Mouse (Mus musculus) olfactory bulb, adult 2 months (tissue): ENCODE measurements around the gene Lyg2. TPM values are rescaled to one million over a fixed set of nuclear protein-coding genes. Genes with fewer than 3 reads are reported as not detected.
A peak's percentile ranks its signal among the peaks of the same experiment; 100 is the strongest.

Experiments
- H3K27ac ChIP-seq: fragments of 200-500 bp; 2 replicates; pipeline ENCODE4 v1.5.1; 2012; ENCODE audit warnings: low read depth, low read length; ENCODE audit not compliant: insufficient read depth
- H3K4me1 ChIP-seq: fragments of 200-500 bp; 2 replicates; pipeline ENCODE4 v1.6.1; 2012; ENCODE audit warnings: low read length; ENCODE audit not compliant: control insufficient read depth, insufficient read depth
- H3K4me3 ChIP-seq: fragments of 200-500 bp; 2 replicates; pipeline ENCODE4 v1.5.1; 2012; ENCODE audit warnings: mild to moderate bottlenecking, low read depth, low read length, moderate library complexity; ENCODE audit not compliant: insufficient read depth
- CTCF ChIP-seq: fragments of 200-500 bp; IDR thresholded peaks from 2 replicates; pipeline ENCODE4 v1.5.1; 2012; ENCODE audit warnings: low read depth, mild to moderate bottlenecking, low read length, moderate library complexity; ENCODE audit not compliant: insufficient read depth
- POLR2A ChIP-seq: fragments of 200-500 bp; IDR thresholded peaks from 2 replicates; pipeline ENCODE4 v1.6.1; 2012; ENCODE audit warnings: mild to moderate bottlenecking, low read depth, low read length, moderate library complexity; ENCODE audit not compliant: insufficient read depth
- WGBS: fragments of 180-500 bp; shearing (Covaris S2); methylation state at CpG from one replicate; pipeline ENCODE4 v1.1.7; 2018; 5-methylcytosine and 5-hydroxymethylcytosine counted together
- polyA plus RNA-seq: library from polyadenylated mRNA; stranded (reverse); fragments of >200 nt; gene quantifications from 2 replicates; pipeline ENCODE4 v1.2.4, GENCODE M21; 2012; ENCODE audit warnings: low replicate concordance; ENCODE audit not compliant: missing spikeins, insufficient read depth, insufficient read length

The Lyg2 gene
- polyA plus RNA-seq, 1 experiment, result not detected

DNA sequence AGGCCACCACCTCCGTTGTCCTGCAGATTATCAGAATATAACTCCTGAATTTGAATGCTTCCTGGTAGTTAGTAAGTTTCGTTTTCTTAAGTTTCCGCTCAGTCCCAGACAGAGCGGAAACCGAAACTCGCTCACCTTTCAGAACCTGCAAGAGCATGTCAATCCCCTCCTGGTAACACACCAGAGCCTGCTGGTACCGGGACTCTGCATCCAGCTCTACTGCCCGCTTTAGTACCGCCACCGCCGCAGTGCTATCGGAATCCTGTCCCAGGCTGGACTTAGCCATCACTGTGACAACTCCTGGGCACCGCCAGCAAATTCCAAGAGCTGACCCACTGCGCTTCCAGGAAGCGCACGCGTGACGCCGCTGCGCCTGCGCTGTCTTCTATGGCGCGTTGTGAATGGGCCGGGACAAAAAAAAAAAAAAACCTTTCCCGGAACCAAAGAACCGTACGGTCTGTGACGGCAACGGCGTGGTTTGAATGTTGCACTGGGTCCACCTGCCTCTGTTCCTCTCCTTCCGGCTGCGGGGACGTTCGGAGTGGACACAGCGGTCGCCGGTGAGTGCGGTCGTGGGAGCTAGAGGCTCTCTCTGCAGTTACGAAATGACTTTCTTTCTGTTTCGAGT, 26.2 kb downstream of the Lyg2 start, which contains the start of the genes Mitd1 and Mrpl30:
TSS of gene Mitd1 (minus strand) at position 387 of the 628 bp plus-strand sequence.
TSS of gene Mrpl30 (plus strand) at position 453 of the 628 bp plus-strand sequence.
- Histone ChIP-seq H3K4me3 (peak within 1 kb of the TSS; percentile 92), H3K4me1 (no peaks in the 10 kb centered on the region), H3K27ac (peak within 1 kb of the TSS; percentile 67; the same call in 1 of the 2 replicates)
- TF ChIP-seq CTCF, result no peak
- peak; percentile 77 for TF ChIP-seq POLR2A
- WGBS, result under 1% methylated on average over 41 of the region's 41 CpGs

DNA sequence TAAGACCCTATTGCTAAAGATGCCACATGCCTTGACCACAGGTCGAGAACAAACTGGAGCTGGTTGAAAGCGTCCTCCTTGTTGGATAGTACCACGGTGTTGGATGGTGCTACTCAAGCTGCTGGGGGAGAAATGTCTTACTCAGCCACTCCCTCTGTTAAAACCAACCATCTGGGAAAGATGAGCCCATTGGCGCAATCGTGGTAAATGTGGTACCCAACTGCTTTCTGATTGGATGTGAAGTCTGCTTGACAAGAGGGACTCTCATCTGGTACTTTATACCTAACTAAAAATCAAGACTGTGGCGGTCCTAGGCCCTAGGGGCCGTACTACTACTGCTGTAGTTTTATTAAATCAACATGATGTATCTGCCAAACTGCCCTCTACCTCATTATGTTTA, 27.1 kb downstream of the Lyg2 start:
- Histone ChIP-seq H3K4me1 (no peaks in the 10 kb centered on the region), H3K27ac (no peak overlapping the region), H3K4me3 (no peak overlapping the region)
- no peak for TF ChIP-seq CTCF
- no peak for TF ChIP-seq POLR2A
- WGBS, result 80% methylated on average over 7 of the region's 7 CpGs

DNA sequence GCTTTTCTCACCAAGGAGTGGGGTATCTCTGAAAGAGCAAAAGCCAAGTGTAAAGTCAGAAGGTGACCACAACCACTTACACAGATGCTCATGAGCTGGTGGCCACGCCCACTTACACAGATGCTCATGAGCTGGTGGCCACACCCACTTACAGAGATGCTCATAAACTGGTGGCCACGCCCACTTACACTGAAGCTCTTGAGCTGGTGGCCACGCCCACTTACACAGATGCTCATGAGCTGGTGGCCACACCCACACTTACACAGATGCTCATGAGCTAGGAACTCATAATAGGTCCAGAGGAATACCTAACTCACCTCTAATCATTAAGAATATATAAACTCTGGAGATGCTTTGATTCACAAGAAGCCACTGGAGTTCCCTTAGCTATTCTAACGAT, 31.8 kb downstream of the Lyg2 start:
- no peaks in the 10 kb centered on the region for H3K4me1 ChIP-seq
- WGBS, result 74% methylated on average over 4 of the region's 4 CpGs
- no peak for TF ChIP-seq CTCF
- TF ChIP-seq POLR2A, result no peak
- no peak overlapping the region for H3K27ac ChIP-seq
- no peak overlapping the region for H3K4me3 ChIP-seq

DNA sequence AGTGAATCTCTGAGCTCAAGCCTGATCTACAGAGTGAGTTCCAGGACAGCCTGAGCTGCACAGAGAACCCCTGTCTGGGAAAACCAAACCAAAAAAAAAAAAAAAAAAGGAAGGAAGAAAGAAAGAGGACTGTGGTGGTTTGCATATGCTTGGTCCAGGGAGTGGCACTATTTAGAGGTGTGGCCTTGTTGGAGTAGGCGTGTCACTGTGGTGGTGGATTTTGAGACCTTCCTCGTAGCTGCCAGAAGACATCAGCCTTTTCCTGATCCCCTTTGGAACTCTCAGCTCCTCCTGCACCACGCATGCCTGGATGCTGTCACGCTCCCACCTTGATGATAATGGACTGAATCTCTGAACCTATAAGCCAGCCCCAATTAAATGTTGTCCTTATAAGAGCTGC, 32.9 kb downstream of the Lyg2 start:
- 94% methylated on average over 4 of the region's 4 CpGs for WGBS
- no peak for TF ChIP-seq POLR2A
- TF ChIP-seq CTCF, result no peak
- Histone ChIP-seq H3K27ac (no peak overlapping the region), H3K4me1 (no peaks in the 10 kb centered on the region), H3K4me3 (no peak overlapping the region)

DNA sequence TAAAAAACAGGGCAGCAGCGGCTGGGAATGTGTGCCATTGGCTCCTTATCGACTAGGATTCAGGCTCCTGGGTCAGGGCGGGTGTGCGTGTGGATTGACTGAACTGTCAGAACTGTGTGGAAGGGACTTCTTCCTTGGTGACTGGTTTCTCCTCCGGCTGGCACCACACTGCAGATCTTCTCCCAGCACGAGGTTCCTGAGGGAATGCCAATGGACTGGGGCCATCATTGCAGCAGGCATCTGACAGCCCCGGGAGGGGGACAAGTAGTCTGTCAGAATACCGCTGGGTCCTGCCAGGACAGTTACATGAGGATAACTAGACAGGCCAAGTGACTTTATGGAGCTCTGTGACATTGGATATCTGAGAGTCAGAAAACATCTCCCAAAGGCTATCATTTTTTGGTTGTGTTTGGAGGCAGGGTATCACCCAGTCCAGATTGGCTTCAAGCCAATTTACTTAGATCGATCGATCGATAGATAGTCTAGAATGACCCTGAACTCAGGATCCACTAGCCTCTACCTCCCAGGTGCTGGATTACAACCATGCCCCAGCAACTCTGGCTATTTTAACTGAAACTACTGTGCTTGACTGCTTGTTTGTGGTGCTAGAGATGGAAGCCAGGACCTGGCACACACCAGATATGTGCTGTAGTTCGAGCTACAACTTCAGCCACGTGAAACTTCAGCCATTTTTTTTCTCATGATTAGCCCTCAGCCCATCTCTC, 38.4 kb downstream of the Lyg2 start:
- no peaks in the 10 kb centered on the region for H3K4me1 ChIP-seq
- WGBS, result 91% methylated on average over 13 of the region's 13 CpGs
- TF ChIP-seq CTCF (no peak), POLR2A (no peak)
- H3K4me3 ChIP-seq, result no peak overlapping the region
- H3K27ac ChIP-seq, result no peak overlapping the region

DNA sequence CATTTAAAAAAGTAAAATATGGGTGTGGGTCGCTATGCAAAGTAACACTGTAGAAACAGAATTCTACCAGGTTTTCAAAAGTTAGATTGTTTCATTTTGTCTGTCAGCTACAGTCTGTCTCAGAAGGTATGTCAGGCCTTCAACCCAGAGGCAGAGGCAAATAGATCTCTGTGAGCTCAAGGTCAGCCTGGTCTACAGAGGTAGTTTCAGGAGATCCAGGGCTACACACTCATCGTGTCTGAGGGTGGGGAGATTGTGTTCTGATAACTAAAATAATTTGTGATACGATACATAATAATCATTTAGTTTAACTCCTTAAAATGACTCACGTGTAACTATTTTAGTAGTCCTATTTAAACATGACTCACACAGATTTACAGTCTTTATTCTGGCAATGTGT, 43.1 kb downstream of the Lyg2 start:
- TF ChIP-seq CTCF (no peak), POLR2A (no peak)
- WGBS, result 64% methylated on average over 4 of the region's 4 CpGs
- Histone ChIP-seq H3K27ac (no peak overlapping the region), H3K4me3 (no peak overlapping the region), H3K4me1 (peaks cover 3% of the 10 kb centered on the region)

DNA sequence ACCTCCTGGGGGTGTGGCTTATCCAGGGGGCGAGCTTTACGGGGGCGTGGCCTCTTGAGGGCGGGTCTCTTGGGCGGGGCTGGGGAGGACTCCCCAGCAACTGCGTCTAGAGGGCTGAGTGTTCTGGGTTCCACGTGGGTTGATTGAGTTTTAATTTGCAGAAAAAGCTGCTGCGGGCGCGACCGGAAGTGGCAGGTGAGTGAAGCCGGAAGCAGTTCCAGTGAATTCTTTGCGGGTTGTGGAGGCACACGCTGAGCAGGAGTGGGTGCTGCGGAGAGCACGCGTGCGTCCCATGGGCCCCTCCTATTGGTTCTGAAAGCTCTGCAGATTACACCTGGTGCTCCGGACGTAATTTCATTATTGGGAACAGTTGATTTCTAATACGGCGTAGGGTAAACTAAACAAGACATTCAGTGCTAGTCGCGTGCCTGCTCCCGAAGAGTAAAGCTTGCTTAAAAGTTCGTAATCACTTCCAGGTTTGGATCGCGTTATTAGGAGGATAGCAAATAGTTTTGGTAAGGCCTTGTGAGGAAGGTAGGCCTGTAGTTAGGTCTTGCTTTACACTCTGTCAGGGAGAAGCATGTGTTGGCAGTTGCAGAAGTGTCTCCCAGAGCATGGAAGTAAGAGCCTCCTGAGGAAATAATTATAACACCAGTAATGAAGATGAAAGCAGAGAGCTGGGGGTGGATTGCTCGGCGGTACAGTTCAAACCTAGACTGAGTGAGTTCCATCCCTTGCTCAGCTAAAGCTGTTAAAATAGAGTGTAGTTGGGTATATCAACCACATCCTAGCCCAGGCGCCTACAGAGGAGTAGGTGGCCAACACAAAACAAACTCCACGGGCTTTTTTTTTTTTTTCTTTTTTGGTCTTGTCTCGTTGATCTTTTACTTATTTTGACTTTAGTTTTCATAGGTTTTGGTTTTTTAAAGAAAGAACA, 43.9 kb downstream of the Lyg2 start:
- no peak for TF ChIP-seq POLR2A
- no peak for TF ChIP-seq CTCF
- H3K4me1 ChIP-seq, result peaks cover 3% of the 10 kb centered on the region
- 4% methylated on average over 33 of the region's 33 CpGs for WGBS
- H3K4me3 ChIP-seq, result peak overlapping the region; percentile 48
- no peak overlapping the region for H3K27ac ChIP-seq

DNA sequence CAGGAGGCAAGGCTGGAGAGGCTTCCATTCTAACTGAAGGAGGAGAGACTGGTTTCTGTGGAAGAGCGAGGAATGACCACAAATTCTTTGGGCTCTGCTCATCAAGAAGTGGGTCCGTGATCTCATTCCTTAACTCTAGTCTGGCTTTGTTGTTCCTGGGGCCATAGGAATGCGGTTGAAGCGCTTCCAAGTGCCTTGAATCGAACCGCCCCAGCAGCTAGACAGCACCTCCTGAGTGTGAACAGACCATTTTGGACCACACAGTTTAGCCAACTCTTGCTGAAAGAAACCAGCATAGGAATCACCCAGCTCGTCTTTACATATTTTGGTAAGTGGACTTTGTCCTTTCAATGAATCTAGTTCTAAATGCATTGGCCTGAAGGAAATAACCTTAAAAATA, 44.6 kb downstream of the Lyg2 start, which contains the start of gene Lipt1:
TSS of gene Lipt1 (plus strand) at position 35 of the 400 bp plus-strand sequence.
- no peak for TF ChIP-seq POLR2A
- no peak for TF ChIP-seq CTCF
- Histone ChIP-seq H3K27ac (no peak within 1 kb of the TSS), H3K4me1 (peaks cover 3% of the 10 kb centered on the region), H3K4me3 (peak within 1 kb of the TSS; percentile 48)
- WGBS, result 6% methylated on average over 7 of the region's 7 CpGs
